Mouse (Mus musculus): Measurements from ENCODE around the gene Ninj2. TPM values are rescaled to one million over a fixed set of nuclear protein-coding genes. Genes with fewer than 3 reads are reported as not detected.

The Ninj2 gene
- polyA plus RNA-seq, 1 experiment from 2014 or later, result not detected

GRCm38 (mm10) chr6:120185012-120185730, 92.0 kb downstream of the Ninj2 start:
- 0 out of 2 replicates have a peak, but pooled peaks cover 3% of the 10 kb centered on the region for H3K27me3 ChIP-seq
- no peak for ATAC-seq (ENCODE audit: insufficient number of reproducible peaks, insufficient read depth, low FRiP score, low TSS enrichment)
- H3K27ac ChIP-seq, result no peak overlapping the region
- peaks cover 16% of the 10 kb centered on the region for H3K4me1 ChIP-seq
- H3K36me3 ChIP-seq, result no peaks in the 10 kb centered on the region
- H3K4me3 ChIP-seq, result no peak overlapping the region
- WGBS, result 90% methylated on average over 12 of the region's 12 CpGs
- H3K9ac ChIP-seq, result no peak overlapping the region
- no peaks in the 10 kb centered on the region for H3K9me3 ChIP-seq
- H3K4me2 ChIP-seq (replicated peaks), result no peak overlapping the region

- H3K27me3 ChIP-seq, result 0 out of 2 replicates have a peak, but pooled peaks cover 3% of the 10 kb centered on the region
Observed at GRCm38 (mm10) chr6:120185756-120186155, 92.6 kb downstream of the Ninj2 start.

GRCm38 (mm10) chr6:120186594-120186993, 93.4 kb downstream of the Ninj2 start:
- H3K4me2 ChIP-seq (replicated peaks), result no peak overlapping the region
- H3K9ac ChIP-seq, result no peak overlapping the region
- 0 out of 2 replicates have a peak, but pooled peaks cover 3% of the 10 kb centered on the region for H3K27me3 ChIP-seq
- H3K4me3 ChIP-seq, result no peak overlapping the region
- peaks cover 16% of the 10 kb centered on the region for H3K4me1 ChIP-seq
- WGBS, result 60% methylated on average over 3 of the region's 3 CpGs
- no peaks in the 10 kb centered on the region for H3K36me3 ChIP-seq
- no peak overlapping the region for H3K27ac ChIP-seq
- H3K9me3 ChIP-seq, result no peaks in the 10 kb centered on the region
- no peak for ATAC-seq (ENCODE audit: insufficient number of reproducible peaks, insufficient read depth, low FRiP score, low TSS enrichment)

More at GRCm38 (mm10) chr6:120185756-120186155, 92.6 kb downstream of the Ninj2 start:
- no peak overlapping the region for H3K4me2 ChIP-seq (replicated peaks)
- H3K4me3 ChIP-seq, result no peak overlapping the region
- no peak overlapping the region for H3K9ac ChIP-seq
- H3K36me3 ChIP-seq, result no peaks in the 10 kb centered on the region
- 56% methylated on average over 7 of the region's 7 CpGs for WGBS
- no peaks in the 10 kb centered on the region for H3K9me3 ChIP-seq
- peaks cover 16% of the 10 kb centered on the region for H3K4me1 ChIP-seq
- no peak overlapping the region for H3K27ac ChIP-seq
- ATAC-seq (ENCODE audit: insufficient number of reproducible peaks, insufficient read depth, low FRiP score, low TSS enrichment), result no peak

GRCm38 (mm10) chr6:120187587-120188176, 94.5 kb downstream of the Ninj2 start:
- ATAC-seq (ENCODE audit: insufficient number of reproducible peaks, insufficient read depth, low FRiP score, low TSS enrichment), result no peak
- Histone ChIP-seq H3K9ac (no peak overlapping the region), H3K27ac (no peak overlapping the region), H3K4me3 (peak overlapping the region; percentile 10; the same call in 1 of the 2 replicates), H3K4me2 (replicated peaks) (peak overlapping the region; percentile 39), H3K9me3 (no peaks in the 10 kb centered on the region), H3K4me1 (peaks cover 20% of the 10 kb centered on the region), H3K36me3 (no peaks in the 10 kb centered on the region), H3K27me3 (0 out of 2 replicates have a peak, but pooled peaks cover 3% of the 10 kb centered on the region)
- WGBS, result 9% methylated on average over 18 of the region's 18 CpGs

GRCm38 (mm10) chr6:120188376-120189235, 95.5 kb downstream of the Ninj2 start:
- WGBS, result 15% methylated on average over 24 of the region's 24 CpGs
- H3K27ac ChIP-seq, result no peak overlapping the region
- H3K4me1 ChIP-seq, result peaks cover 20% of the 10 kb centered on the region
- H3K4me2 ChIP-seq (replicated peaks), result peak overlapping the region; percentile 39
- H3K36me3 ChIP-seq, result no peaks in the 10 kb centered on the region
- H3K9me3 ChIP-seq, result no peaks in the 10 kb centered on the region
- no peak overlapping the region for H3K9ac ChIP-seq
- 0 out of 2 replicates have a peak, but pooled peaks cover 3% of the 10 kb centered on the region for H3K27me3 ChIP-seq
- peak; percentile 16; the same call in 1 of the 2 replicates for ATAC-seq (ENCODE audit: insufficient number of reproducible peaks, insufficient read depth, low FRiP score, low TSS enrichment)
- H3K4me3 ChIP-seq, result peak overlapping the region; percentile 10; the same call in 1 of the 2 replicates

GRCm38 (mm10) chr6:120189287-120189686, 96.1 kb downstream of the Ninj2 start:
- Histone ChIP-seq H3K9ac (no peak overlapping the region), H3K27me3 (0 out of 2 replicates have a peak, but pooled peaks cover 3% of the 10 kb centered on the region), H3K9me3 (no peaks in the 10 kb centered on the region), H3K4me3 (no peak overlapping the region), H3K36me3 (no peaks in the 10 kb centered on the region), H3K4me1 (peaks cover 20% of the 10 kb centered on the region), H3K4me2 (replicated peaks) (no peak overlapping the region), H3K27ac (no peak overlapping the region)
- no peak for ATAC-seq (ENCODE audit: insufficient number of reproducible peaks, insufficient read depth, low FRiP score, low TSS enrichment)
- 67% methylated on average over 5 of the region's 5 CpGs for WGBS

- no peaks in the 10 kb centered on the region for H3K9me3 ChIP-seq
- WGBS, result 86% methylated on average over 4 of the region's 4 CpGs
- ATAC-seq (ENCODE audit: insufficient number of reproducible peaks, insufficient read depth, low FRiP score, low TSS enrichment), result no peak
- H3K4me1 ChIP-seq, result peaks cover 20% of the 10 kb centered on the region
- H3K4me3 ChIP-seq, result no peak overlapping the region
- H3K9ac ChIP-seq, result no peak overlapping the region
- no peak overlapping the region for H3K27ac ChIP-seq
- no peaks in the 10 kb centered on the region for H3K36me3 ChIP-seq
- 0 out of 2 replicates have a peak, but pooled peaks cover 3% of the 10 kb centered on the region for H3K27me3 ChIP-seq
- no peak overlapping the region for H3K4me2 ChIP-seq (replicated peaks)
Observed at GRCm38 (mm10) chr6:120190365-120190764, 97.2 kb downstream of the Ninj2 start.

GRCm38 (mm10) chr6:120190912-120191311, 97.8 kb downstream of the Ninj2 start:
- 56% methylated on average over 4 of the region's 4 CpGs for WGBS
- Histone ChIP-seq H3K4me2 (replicated peaks) (no peak overlapping the region), H3K36me3 (no peaks in the 10 kb centered on the region), H3K4me1 (peaks cover 20% of the 10 kb centered on the region), H3K9me3 (no peaks in the 10 kb centered on the region), H3K4me3 (no peak overlapping the region), H3K27me3 (0 out of 2 replicates have a peak, but pooled peaks cover 3% of the 10 kb centered on the region), H3K9ac (no peak overlapping the region), H3K27ac (no peak overlapping the region)
- ATAC-seq (ENCODE audit: insufficient number of reproducible peaks, insufficient read depth, low FRiP score, low TSS enrichment), result no peak

- Histone ChIP-seq H3K9ac (no peak overlapping the region), H3K4me1 (peaks cover 20% of the 10 kb centered on the region), H3K9me3 (no peaks in the 10 kb centered on the region), H3K36me3 (no peaks in the 10 kb centered on the region), H3K4me2 (replicated peaks) (no peak overlapping the region), H3K27ac (no peak overlapping the region), H3K27me3 (0 out of 2 replicates have a peak, but pooled peaks cover 3% of the 10 kb centered on the region), H3K4me3 (no peak overlapping the region)
- ATAC-seq (ENCODE audit: insufficient number of reproducible peaks, insufficient read depth, low FRiP score, low TSS enrichment), result no peak
- 60% methylated on average over 7 of the region's 7 CpGs for WGBS
Observed at GRCm38 (mm10) chr6:120191396-120192170, 98.4 kb downstream of the Ninj2 start.

- ATAC-seq (ENCODE audit: insufficient number of reproducible peaks, insufficient read depth, low FRiP score, low TSS enrichment), result no peak
- H3K9ac ChIP-seq, result no peak overlapping the region
- WGBS, result 28% methylated on average over 14 of the region's 15 CpGs
- no peak overlapping the region for H3K27ac ChIP-seq
- no peak overlapping the region for H3K4me3 ChIP-seq
- H3K27me3 ChIP-seq, result 0 out of 2 replicates have a peak, but pooled peaks cover 3% of the 10 kb centered on the region
- H3K4me2 ChIP-seq (replicated peaks), result no peak overlapping the region
- no peaks in the 10 kb centered on the region for H3K9me3 ChIP-seq
- peaks cover 19% of the 10 kb centered on the region for H3K4me1 ChIP-seq
- H3K36me3 ChIP-seq, result no peaks in the 10 kb centered on the region
Observed at GRCm38 (mm10) chr6:120192211-120192870, 99.2 kb downstream of the Ninj2 start.

Data from embryonic facial prominence, embryonic 12.5 days (tissue).